Mouse (Mus musculus): ENCODE measurements at regions not wholly inside any gene's neighbourhood (a gene's known extent, or its start where the extent isn't known, plus 50 kb on each side); places are given as distances from the start of the nearest gene placed in this dataset.

DNA sequence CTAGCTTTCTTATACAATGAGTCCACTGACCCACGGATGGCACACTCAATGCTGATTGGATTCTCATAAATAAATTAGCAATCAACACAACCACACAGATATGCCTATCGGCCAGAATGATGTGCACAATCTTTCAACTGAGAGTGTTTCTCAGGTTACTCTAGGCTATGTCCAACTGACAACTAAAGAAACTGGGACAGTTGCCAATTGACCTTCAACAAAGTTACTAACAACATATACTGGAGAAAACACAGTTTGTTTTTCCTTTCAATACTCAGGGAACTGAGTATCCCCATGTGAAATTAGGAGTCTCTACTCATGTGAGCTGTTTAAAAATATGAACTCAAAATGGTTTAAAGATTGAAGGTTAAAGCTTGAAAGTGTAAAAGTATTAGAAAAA lies 1052.7 kb upstream of the Cited2 start:
- no peaks in the 10 kb centered on the region for H3K4me1 ChIP-seq
- no peaks in the 10 kb centered on the region for H3K9me3 ChIP-seq
- no peak overlapping the region for H3K4me3 ChIP-seq (replicated peaks)
- no peaks in the 10 kb centered on the region for H3K27me3 ChIP-seq (replicated peaks)
- H3K36me3 ChIP-seq (replicated peaks; ENCODE audit: low read length): no peaks in the 10 kb centered on the region
- TF ChIP-seq FLI1 (IDR thresholded peaks at IDR 0.05; ENCODE audit: low read length) (no peak), GATA1 (IDR thresholded peaks at IDR 0.05; ENCODE audit: borderline replicate concordance, low read length) (no peak)

DNA sequence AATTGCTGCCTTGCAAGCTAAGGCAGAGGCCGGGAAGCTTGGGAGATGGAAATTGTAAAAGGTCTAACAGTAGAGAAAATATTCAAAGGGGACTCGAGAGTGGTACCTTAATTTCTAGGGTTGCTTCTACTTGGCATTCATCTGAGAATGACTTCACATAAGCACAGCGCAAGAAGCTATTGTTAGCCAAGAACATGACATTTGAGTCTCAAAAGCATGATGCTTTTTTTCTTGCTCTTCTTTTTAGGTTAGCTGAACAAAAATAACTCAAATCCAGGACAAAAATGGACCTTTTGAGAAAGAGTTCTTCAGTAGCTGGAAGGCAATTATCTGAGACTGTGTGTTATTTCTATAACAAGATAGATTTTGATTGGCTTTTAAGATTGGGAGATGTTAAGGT lies 1042.0 kb upstream of the Cited2 start:
- TF ChIP-seq FLI1 (IDR thresholded peaks at IDR 0.05; ENCODE audit: low read length) (no peak), GATA1 (IDR thresholded peaks at IDR 0.05; ENCODE audit: borderline replicate concordance, low read length) (no peak)
- Histone ChIP-seq H3K4me1 (no peaks in the 10 kb centered on the region), H3K27me3 (replicated peaks) (no peaks in the 10 kb centered on the region), H3K36me3 (replicated peaks; ENCODE audit: low read length) (peaks cover 4% of the 10 kb centered on the region), H3K4me3 (replicated peaks) (no peak overlapping the region), H3K9me3 (peaks cover 7% of the 10 kb centered on the region; the same call in 1 of the 2 replicates)

DNA sequence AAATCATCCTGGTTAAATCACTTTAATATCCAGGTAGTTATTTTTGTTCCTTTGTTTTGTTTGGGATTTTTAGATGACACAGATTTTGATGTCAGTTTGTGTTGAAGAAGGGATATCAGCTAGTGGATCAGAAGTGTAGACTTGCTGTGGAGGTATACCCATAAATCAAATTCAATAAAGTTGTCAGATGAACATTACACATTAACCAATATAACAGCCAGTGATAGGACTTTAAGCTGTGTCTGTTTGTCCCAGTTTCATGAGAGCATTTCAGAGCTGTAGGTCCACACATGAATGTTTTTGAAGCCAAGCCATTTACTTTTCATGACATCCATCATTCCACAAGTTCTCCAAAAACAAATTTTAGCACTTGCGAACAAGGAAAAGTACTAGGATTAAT lies 1037.7 kb upstream of the Cited2 start:
- H3K36me3 ChIP-seq (replicated peaks; ENCODE audit: low read length): no peaks in the 10 kb centered on the region
- no peaks in the 10 kb centered on the region for H3K27me3 ChIP-seq (replicated peaks)
- no peaks in the 10 kb centered on the region for H3K4me1 ChIP-seq
- no peak overlapping the region for H3K4me3 ChIP-seq (replicated peaks)
- H3K9me3 ChIP-seq: no peaks in the 10 kb centered on the region
- no peak for TF ChIP-seq FLI1 (IDR thresholded peaks at IDR 0.05; ENCODE audit: low read length)

DNA sequence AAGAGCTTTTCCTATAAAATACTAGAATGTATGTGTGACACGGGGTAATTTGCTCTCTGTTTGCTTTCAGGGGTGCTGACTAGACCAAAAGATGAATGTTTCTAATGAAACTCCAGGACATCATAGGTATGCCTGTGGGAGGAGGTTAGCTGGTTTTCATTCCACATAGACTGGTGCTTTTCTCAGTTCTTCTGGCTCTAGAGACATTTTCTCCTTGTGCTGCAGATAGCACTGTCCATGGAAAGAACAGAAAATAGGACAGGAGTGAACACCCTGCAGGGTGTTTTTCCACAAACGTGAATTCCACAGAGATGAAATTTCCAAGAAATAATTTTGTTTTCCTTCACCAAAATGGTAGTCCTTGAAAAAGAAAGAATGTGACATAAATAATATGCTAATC lies 1016.0 kb upstream of the Cited2 start:
- no peaks in the 10 kb centered on the region for H3K4me1 ChIP-seq
- H3K9me3 ChIP-seq: no peaks in the 10 kb centered on the region
- no peak for TF ChIP-seq FLI1 (IDR thresholded peaks at IDR 0.05; ENCODE audit: low read length)
- no peak for TF ChIP-seq GATA1 (IDR thresholded peaks at IDR 0.05; ENCODE audit: borderline replicate concordance, low read length)
- H3K27me3 ChIP-seq (replicated peaks): no peaks in the 10 kb centered on the region
- H3K36me3 ChIP-seq (replicated peaks; ENCODE audit: low read length): no peaks in the 10 kb centered on the region
- no peak overlapping the region for H3K4me3 ChIP-seq (replicated peaks)

DNA sequence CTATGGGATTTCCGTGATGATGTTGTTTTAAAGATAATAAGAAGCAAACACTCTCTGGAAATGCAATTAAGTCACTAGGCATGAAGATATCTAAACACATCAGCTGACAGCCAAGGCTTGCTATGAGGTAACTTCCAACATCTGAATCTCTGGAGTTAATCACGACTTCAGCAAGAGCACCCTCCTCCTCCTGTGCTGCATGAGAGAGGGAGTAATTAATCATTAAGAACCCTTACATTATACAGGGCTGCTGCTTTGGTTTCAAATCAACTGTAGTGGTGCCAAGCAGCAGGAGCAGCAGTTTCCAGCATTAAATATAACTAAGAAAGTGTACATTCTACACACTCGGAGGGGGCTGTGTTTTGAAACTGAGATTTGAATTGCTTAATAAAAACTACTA lies 1009.9 kb upstream of the Cited2 start:
- Histone ChIP-seq H3K4me1 (no peaks in the 10 kb centered on the region), H3K36me3 (replicated peaks; ENCODE audit: low read length) (no peaks in the 10 kb centered on the region), H3K9me3 (no peaks in the 10 kb centered on the region), H3K4me3 (replicated peaks) (no peak overlapping the region), H3K27me3 (replicated peaks) (no peaks in the 10 kb centered on the region)
- no peak for TF ChIP-seq GATA1 (IDR thresholded peaks at IDR 0.05; ENCODE audit: borderline replicate concordance, low read length)
- TF ChIP-seq FLI1 (IDR thresholded peaks at IDR 0.05; ENCODE audit: low read length): no peak

DNA sequence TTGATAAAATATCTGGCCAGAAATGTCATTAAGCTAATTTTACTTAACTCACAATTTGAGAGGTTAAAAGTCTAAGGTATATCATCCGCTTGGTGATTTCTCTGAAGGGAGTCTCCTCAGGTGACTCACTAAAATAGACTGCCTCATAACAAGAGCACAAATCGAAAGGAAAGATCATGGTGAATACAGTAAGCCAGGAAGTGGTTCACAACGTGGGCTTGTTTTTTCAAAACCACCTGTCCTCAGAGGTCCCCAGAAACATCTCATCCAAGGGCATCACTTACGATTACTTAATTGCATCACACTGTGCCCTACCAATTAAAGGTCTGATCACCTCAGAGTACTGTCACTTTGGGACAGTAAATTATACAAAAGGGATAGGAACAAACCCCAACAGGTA lies 1009.0 kb upstream of the Cited2 start:
- no peaks in the 10 kb centered on the region for H3K9me3 ChIP-seq
- H3K27me3 ChIP-seq (replicated peaks): no peaks in the 10 kb centered on the region

DNA sequence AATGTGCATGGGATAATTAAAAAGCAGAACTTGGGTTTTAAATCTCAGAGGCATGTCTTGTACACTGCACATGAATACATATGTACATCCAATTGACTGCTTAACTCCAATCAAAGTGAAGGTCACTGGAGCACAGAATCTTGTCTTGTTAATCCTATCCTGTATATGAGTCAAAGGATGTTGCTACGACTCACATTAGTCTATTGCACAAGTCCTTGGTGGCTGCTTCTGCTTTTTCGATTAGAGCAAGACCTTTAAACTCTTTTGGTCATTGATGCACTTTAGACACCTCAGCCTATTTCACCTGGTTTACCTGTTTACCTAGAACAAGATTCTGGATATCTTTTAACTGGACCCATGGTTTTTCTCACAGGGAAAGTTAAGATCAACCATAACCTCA lies 1008.5 kb upstream of the Cited2 start:
- no peaks in the 10 kb centered on the region for H3K36me3 ChIP-seq (replicated peaks; ENCODE audit: low read length)
- no peaks in the 10 kb centered on the region for H3K9me3 ChIP-seq
- H3K4me1 ChIP-seq: no peaks in the 10 kb centered on the region
- no peak for TF ChIP-seq GATA1 (IDR thresholded peaks at IDR 0.05; ENCODE audit: borderline replicate concordance, low read length)
- no peak for TF ChIP-seq FLI1 (IDR thresholded peaks at IDR 0.05; ENCODE audit: low read length)
- H3K27me3 ChIP-seq (replicated peaks): no peaks in the 10 kb centered on the region
- no peak overlapping the region for H3K4me3 ChIP-seq (replicated peaks)

More for the DNA sequence above, 1009.0 kb upstream of the Cited2 start:
- TF ChIP-seq GATA1 (IDR thresholded peaks at IDR 0.05; ENCODE audit: borderline replicate concordance, low read length): no peak
- H3K36me3 ChIP-seq (replicated peaks; ENCODE audit: low read length): no peaks in the 10 kb centered on the region
- H3K4me1 ChIP-seq: no peaks in the 10 kb centered on the region
- H3K4me3 ChIP-seq (replicated peaks): no peak overlapping the region

DNA sequence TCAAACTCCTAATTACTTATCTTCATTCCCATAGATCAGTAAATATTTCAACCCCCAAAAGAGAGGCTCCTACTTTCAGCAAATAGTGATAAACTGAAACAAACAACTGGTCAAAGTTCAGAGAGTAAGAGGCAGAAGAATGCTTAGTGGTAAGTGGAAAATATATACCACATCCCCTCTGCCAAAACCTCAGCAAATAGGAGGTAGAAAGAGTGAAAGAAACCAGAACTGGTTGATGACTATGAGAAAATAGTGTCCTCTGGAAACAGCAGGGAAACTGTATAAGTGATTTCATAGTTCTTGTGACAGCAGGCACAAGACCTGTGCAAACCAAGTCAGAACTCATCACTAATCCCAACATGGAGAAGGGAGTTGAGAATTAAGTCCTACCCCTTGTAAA lies 980.8 kb upstream of the Cited2 start:
- Histone ChIP-seq H3K4me1 (no peaks in the 10 kb centered on the region), H3K36me3 (replicated peaks; ENCODE audit: low read length) (no peaks in the 10 kb centered on the region), H3K9me3 (no peaks in the 10 kb centered on the region), H3K4me3 (replicated peaks) (no peak overlapping the region), H3K27me3 (replicated peaks) (no peaks in the 10 kb centered on the region)
- no peak for TF ChIP-seq GATA1 (IDR thresholded peaks at IDR 0.05; ENCODE audit: borderline replicate concordance, low read length)
- TF ChIP-seq FLI1 (IDR thresholded peaks at IDR 0.05; ENCODE audit: low read length): no peak

DNA sequence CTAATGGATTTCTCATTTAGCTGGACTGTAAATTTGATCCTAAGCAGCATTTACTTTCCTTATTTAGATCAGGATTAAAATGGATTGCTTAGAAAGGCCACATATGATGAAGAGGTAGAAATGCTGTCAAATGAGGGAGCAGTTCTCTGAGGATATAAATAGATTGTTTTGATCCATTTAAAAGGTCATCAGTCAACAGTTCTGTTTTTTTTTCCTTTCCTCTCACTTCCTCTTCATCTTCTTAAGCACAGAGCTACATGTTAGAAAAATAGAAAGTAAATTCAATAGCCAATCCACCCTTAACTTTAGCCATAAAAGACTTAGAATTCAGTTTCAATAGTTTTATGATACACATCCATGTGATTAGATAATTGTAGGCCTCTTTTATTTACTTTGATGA lies 971.5 kb upstream of the Cited2 start:
- TF ChIP-seq FLI1 (IDR thresholded peaks at IDR 0.05; ENCODE audit: low read length): no peak
- no peak for TF ChIP-seq GATA1 (IDR thresholded peaks at IDR 0.05; ENCODE audit: borderline replicate concordance, low read length)
- Histone ChIP-seq H3K27me3 (replicated peaks) (no peaks in the 10 kb centered on the region), H3K36me3 (replicated peaks; ENCODE audit: low read length) (no peaks in the 10 kb centered on the region), H3K4me1 (no peaks in the 10 kb centered on the region), H3K4me3 (replicated peaks) (no peak overlapping the region), H3K9me3 (no peaks in the 10 kb centered on the region)

DNA sequence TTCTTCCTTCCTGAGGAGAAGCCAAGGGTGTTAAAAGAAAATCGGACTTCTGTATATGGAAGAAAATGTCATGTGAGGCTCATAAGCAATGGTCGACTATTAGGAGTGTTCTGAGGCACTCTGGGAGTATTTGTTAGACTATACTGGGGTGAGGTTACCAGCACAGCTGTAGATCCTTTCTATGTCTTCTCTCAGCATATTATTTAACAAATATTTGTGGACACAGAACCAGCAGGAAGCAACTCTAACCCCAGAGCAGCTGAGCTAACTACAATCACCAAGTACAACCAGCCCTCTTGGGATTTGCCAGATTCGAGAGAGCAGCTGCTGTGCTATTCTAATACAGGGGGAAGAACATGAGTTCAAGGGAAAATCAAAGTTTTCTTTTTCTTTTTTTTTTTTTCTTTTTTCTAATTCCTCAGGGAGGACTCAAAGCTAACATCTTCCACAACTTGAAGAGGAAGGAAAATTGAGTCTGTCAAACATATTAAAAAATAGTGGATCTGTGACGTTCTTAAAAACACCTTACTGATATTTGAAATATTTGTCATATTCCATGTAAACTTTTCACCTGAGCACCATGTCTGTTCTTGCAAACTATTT lies 933.3 kb upstream of the Cited2 start:
- no peaks in the 10 kb centered on the region for H3K36me3 ChIP-seq (replicated peaks; ENCODE audit: low read length)
- TF ChIP-seq FLI1 (IDR thresholded peaks at IDR 0.05; ENCODE audit: low read length) (no peak), GATA1 (IDR thresholded peaks at IDR 0.05; ENCODE audit: borderline replicate concordance, low read length) (no peak)

DNA sequence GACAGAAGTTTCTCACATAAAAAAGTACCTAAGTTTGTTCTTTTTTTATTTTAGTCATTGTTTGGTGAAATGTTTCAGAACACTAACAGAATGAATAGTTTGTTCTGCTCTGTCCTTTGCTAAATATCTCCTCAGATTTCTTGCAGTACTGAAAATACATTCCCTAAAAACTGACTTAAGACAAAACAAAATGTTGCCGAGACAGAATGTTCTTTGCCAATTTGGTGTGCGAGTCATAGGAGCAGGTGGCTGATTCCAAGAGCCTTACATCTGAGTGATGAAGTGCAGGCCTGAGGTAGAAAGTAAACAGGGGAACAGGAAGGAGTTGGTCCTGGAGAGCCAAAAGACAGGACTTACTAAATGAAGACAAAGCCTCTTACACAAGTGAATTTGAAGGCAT lies 919.0 kb upstream of the Cited2 start:
- no peaks in the 10 kb centered on the region for H3K27me3 ChIP-seq (replicated peaks)
- TF ChIP-seq FLI1 (IDR thresholded peaks at IDR 0.05; ENCODE audit: low read length) (no peak), GATA1 (IDR thresholded peaks at IDR 0.05; ENCODE audit: borderline replicate concordance, low read length) (no peak)
- H3K4me1 ChIP-seq: no peaks in the 10 kb centered on the region
- H3K9me3 ChIP-seq: no peaks in the 10 kb centered on the region
- H3K4me3 ChIP-seq (replicated peaks): no peak overlapping the region
- no peaks in the 10 kb centered on the region for H3K36me3 ChIP-seq (replicated peaks; ENCODE audit: low read length)

More for the DNA sequence above, 933.3 kb upstream of the Cited2 start:
- Histone ChIP-seq H3K4me3 (replicated peaks) (no peak overlapping the region), H3K4me1 (no peaks in the 10 kb centered on the region), H3K9me3 (no peaks in the 10 kb centered on the region), H3K27me3 (replicated peaks) (no peaks in the 10 kb centered on the region)

Data from megakaryocyte, embryonic 14.5 days (primary cell).